Mouse (Mus musculus) cerebellum, adult 2 months (tissue): Measurements from ENCODE around the gene Mrm1.

ENCODE experiments used
- CTCF ChIP-seq: fragments of 200-500 bp; IDR thresholded peaks from 2 replicates; pipeline ENCODE4 v1.5.1; 2011; ENCODE audit warnings: low read depth, mild to moderate bottlenecking, control low read depth, low read length, moderate library complexity, borderline replicate concordance; ENCODE audit not compliant: insufficient read depth
- POLR2A ChIP-seq: fragments of 200-500 bp; IDR thresholded peaks from 2 replicates; pipeline ENCODE4 v1.6.1; 2011; ENCODE audit warnings: low read length, control low read depth, borderline replicate concordance; ENCODE audit not compliant: insufficient read depth

GRCm38 (mm10) chr11:84818961-84819692 is at the start of gene Mrm1:
- peak; percentile 50; the same call in 1 of the 2 replicates for TF ChIP-seq POLR2A
- TF ChIP-seq CTCF: peak; percentile 76
